Mouse (Mus musculus) adrenal gland, postnatal 4 days (tissue): Measurements from ENCODE around the gene Micu2. TPM values are rescaled to one million over a fixed set of nuclear protein-coding genes. Genes with fewer than 3 reads are reported as not detected.
"Not testable (repeated sequence)": the region's sequence is repeated elsewhere in the genome, so short reads cannot be mapped to it uniquely, and the experiment has no call there.

Experiments used
- DNase-seq, 2 experiments: peaks; one replicate each; pipeline ENCODE4 v3.0.0; 2021 to 2022; ENCODE audit warnings: low spot score in 2 of 2, mixed read lengths in 2 of 2
- total RNA-seq, 2 experiments: library from RNA; stranded (reverse); gene quantifications; 2 replicates each; pipeline ENCODE4 v1.2.3; 2021

Gene Micu2
- total RNA-seq, 2 experiments from 2014 or later, result 76.3 to 78.2 TPM

DNA sequence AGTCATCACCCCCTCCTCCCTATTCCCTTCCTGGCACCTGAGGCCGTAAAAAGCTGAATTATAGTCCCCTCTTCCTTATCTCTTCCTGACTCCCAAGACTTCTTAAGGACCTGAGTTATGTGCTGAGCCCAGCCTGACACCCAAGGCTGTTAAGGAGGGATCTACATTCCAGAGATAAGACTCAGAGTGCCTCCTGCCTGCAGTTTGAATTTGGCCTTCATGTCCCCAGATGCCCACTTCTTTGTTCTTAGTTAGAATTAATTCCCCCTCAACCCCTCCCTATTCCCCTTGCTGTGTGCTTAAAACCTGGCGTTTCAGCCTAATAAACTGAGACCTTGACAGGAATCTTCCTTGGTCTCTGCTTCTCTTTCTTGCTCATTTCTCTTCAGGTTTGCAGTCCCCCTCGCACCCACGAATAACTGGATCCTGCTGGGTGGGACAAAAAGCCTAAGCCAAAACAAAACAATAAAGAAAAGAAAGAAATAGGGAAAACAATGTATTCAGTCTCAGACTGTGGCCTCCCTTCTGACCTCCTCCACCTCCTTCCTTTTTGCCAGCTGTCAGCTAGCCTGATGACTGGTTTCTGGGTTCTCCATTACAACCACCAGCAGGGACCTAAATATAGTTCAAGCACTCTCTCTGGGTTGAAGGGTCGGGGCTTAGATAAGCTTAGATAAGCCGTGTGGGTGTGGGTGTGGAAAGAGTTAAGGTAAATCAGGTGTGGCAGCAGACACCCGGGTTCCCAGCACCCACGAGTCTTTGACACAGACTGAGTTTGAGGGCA is 102.8 kb downstream of the Micu2 start:
- DNase-seq, result not testable (repeated sequence)

DNA sequence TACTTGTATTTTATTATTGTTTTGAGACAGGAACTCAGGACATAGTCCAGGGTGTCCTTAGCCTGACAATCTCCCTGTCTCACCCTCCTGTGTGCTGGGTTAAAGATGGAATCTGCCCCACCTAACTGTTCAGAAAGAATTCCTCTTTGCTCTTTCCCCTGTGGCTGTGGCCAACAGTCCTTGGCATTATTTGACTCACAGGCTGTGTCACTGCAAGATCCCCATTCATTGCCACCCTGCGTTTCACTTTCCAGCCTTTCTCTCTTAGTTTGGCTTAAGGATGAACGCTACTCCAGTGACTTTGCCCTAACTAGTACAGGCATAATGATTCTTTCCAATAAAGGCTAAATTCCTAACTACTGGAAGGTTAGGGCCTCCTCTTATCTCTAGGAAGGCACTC is 104.7 kb downstream of the Micu2 start:
- no peak for DNase-seq

DNA sequence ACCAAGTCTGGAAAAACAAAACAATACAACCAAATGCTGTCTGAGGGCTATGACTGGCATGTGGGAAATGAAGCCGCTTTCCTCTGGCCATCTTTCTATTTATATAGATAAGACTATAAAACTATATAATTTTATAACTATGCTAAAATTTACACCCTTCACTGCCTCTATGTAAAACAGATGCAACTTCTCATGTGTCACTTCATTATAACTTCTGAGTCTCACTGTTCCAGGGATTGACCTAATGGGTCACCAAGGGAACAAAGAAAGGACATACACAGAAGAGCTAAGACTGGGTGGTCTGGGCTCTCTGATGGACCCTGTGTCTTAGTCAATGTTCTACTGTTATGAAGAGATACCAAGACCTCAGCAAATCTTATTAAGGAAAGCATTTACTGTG is 106.1 kb downstream of the Micu2 start:
- no peak for DNase-seq

DNA sequence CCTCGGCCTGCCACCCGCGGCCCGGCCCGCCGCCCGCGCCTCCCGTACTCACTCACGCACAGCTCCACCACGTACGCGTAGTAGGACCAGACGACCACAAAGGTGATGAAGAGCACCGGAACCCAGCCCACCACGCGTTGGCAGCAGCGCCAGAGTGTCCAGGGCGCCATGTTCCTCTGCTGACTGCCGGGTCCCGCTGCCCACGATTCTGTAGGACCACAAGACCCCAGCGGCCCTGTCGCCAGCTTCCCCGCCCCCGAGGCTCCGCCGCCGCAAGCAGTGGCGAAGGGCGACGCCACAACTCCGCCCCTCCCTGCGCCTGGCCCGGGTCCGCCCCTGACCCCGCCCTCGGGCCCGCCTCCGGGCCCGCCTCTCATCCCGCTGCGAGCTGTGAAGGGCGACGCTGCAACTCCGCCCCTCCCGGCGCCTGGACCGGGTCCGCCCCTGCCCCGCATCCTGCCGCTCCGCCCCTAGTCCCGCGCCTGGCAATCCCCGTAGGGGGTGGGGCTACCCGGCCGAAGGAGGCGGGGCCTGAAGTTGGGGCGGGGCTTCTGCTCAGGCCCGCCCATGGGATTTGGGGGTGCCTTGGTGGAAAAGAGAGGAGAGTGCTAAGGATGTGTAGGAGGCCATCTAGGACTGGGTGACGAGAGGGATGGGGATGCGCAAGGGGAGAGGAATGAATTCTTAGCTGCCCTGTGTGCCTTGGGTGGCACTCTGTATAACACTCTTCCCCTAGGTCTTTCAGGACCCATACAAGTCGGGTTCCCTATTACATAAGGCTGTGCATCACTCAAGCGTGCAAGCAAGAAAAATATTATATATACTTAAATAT is 108.8 kb downstream of the Micu2 start, which contains the start of gene Zdhhc20:
Zdhhc20 (minus strand) TSS at position 266 of the 832 bp plus-strand sequence.
- peak; percentile 94 to 95 for DNase-seq

DNA sequence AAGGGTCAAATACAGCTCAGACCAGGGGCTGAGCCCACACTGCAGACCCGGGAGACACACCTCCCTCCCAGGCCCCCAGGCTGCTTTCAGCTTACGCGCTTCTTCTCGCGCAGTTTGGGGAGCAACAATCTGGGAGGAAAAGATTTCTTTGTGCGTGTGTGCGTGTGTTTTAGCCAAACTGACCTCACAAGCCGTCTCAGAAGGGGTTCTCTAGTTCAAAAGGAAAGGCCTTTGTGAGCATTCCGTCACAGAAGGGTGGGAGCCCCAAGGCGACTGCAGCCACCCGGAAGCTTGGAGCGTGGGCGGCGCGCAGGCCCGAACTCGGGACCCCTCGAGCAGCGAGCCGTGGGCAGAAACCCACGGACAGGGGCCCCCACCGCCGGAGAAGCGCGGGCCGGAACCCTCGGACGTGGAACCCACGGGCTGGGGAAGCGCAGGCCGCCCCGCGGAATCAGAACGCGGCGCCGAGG is 109.5 kb downstream of the Micu2 start:
- no peak for DNase-seq

DNA sequence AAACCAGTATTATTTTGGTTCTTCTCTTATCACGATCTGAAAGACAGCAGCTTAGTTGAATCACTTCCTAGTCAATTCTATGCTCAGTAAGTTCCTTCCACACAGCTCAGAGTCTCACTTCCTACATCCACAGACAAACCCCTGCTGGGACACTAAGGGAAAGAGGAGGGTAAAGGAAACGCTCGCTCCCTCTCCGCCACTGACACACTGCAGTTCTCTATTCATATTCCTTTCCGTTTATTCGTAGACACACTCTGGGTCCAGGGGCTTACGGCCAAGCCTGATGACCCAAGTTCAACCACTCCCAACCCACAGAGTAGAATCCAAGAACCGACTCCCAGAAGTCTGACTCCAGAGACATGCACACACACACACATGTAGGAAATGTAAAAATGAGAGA is 111.9 kb downstream of the Micu2 start:
- DNase-seq, result no peak

DNA sequence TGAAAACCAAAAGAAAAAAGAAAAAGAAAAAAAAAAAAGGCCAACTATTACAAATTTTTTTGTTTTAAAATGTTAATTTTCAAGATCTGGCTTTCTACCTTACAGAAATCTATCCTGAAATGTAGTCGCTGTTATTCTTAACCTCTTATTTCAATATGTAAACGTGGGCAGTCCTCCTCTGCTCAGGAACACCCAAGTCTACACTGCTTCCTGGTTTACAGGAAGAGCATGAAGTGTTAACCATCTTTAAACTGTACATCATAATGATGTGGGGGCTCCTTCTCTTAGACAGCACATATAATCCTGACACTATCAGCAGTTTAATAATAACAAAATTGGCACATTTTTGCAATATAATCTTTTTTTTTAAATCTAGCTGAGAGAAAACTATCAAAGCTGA is 113.0 kb downstream of the Micu2 start:
- DNase-seq, result no peak

DNA sequence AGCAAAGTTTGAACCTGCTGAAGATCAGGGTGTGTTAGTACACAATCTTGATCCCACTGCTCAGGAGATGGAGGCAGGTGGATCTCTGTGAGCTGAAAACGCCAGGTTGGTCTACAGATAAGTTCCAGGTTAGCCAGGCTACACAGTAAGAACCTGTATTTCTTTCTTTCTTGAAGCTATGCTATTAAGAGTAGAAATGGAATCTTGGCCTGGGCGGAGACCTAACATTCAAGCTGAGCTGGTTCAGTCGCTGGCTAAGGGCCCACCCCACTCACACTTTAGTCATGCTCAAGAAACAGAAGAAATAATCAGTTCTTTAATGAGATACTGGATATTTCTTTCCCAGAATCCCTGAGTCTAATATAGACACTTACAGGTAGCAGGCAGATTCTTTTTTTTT is 115.7 kb downstream of the Micu2 start:
- no peak for DNase-seq

DNA sequence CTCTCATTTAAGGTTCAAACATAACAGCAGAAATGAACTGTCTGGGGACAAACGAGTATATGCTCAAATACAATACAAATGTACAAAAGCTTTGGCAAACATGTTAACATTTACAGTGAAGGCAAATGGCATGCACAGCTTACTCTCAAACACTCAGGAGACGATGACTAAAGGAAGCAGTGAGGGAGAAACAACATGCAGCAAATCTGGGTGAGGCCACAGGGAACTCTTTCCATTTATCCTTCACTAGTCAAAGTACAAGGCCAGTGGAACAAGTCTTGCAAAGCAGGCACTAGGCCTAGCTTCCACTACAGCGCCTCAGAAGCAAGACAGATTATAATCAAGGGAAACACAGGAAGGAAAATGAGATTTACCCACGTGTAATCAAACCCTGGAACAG is 116.3 kb downstream of the Micu2 start:
- DNase-seq, result no peak

DNA sequence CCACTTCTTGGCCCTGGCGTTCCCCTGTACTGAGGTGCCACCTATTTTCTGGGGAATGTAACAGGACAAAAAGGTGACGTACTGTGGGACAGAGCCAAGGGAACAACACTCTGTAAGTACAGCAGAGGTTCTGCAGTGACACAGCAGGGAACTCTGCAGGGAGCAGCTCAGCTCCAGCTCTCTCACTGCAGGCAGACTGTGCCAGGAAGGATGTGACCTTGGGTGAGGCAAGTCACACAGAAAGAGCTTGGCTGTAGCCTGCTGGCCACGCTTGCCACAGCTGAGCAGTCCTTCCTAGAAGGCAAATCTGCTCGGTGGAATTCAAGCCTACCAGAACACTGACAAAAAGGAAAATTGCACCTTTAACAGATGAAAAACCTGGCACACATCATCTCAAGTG is 117.3 kb downstream of the Micu2 start:
- peak in 1 of 2 experiments; percentile 37 for DNase-seq

DNA sequence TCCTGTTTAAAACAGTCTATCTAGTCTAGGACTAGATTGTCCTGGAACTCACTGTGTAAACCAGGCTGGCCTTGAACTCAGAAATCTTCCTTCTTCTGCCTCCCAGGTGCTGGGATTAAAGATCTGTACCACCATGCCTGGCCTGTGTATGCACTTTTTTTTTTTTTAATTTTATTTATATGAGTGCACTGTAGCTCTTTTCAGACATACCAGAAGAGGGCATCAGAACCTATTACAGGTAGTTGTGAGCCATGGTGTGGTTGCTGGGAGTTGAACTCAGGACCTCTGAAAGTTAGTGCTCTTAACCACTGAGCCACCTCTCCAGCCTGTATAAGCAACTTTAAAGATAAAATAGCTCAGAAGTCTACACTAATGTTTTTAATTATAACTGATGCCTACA is 118.0 kb downstream of the Micu2 start:
- no peak for DNase-seq

DNA sequence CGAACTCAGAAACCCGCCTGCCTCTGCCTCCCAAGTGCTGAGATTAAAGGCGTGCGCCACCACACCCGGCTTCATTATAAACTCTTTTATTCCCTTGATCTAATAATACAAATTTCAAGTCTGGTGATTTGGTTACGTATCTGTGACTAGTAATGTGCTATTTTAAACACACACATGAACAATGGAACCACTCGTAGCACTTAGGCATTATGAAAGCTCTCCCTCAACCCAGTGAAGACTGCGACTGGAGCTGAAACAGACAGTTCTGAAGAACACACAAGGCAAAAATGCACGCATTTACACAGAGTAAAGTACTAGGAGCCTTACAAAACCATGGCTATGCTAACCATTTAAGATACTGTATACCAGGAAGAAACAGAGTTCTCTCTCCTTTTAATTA is 121.1 kb downstream of the Micu2 start:
- DNase-seq, result no peak

DNA sequence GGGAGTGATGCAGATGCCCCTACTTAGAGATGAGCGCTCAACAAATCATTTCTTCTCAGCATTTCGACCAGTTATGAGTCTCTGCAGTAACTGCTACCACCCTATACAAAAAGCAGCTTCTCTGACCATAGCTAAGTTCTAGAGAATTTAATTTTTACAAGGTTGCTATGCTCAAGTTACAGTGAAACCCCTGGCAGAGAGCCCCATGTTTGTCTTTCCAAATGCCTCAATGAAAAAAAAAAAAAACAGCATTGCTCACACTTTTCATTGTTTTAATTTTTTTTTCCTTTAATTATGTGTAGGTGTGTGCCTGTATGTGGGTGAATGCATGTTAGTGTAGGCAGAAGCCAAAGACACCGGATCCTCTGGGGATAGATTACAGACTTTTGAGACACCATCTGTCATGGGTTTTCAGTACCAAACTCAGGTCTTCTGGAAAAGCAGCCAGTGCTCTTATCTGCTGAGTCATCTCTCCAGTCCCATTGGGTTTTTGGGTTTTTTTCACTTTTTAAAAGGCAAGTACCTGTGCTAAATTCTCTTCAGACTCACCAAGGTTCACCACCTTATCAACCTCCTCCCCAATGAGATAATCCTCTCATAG is 132.3 kb downstream of the Micu2 start:
- no peak for DNase-seq

Other genes with a start within 250 kb of the Micu2 start
- gene Lats2, start 240.9 kb downstream of the Micu2 start, total RNA-seq, result 10 to 100 TPM; 33.5 to 35.8 TPM
- 10 to 100 TPM; 62.5 to 77.9 TPM for gene Sap18, start 201.1 kb downstream of the Micu2 start, total RNA-seq
- 10 to 100 TPM in 1 of 2 experiments, 1 to 10 TPM in 1; 8.0 to 11.4 TPM for gene Ska3, start 173.1 kb downstream of the Micu2 start, total RNA-seq
- gene Mrpl57, start 173.0 kb downstream of the Micu2 start, total RNA-seq, result 100 to 1,000 TPM; 101 to 107 TPM
- 10 to 100 TPM; 53.8 to 61.9 TPM for gene Zdhhc20, start 109.0 kb downstream of the Micu2 start, total RNA-seq
- 10 to 100 TPM; 24.8 to 25.3 TPM for gene Fgf9, start 71.3 kb upstream of the Micu2 start, total RNA-seq